Mouse (Mus musculus) kidney, adult 2 months (tissue): ENCODE data around the gene Erg28.

Experiments
- CTCF ChIP-seq: fragments of 200-500 bp; conservative IDR thresholded peaks from 2 replicates; pipeline ENCODE4 v1.5.1; 2011; ENCODE audit warnings: low read depth, mild to moderate bottlenecking, control low read depth, low read length, moderate library complexity, mixed read lengths; ENCODE audit not compliant: insufficient read depth, insufficient read length
- POLR2A ChIP-seq: fragments of 200-500 bp; IDR thresholded peaks from one replicate; pipeline ENCODE4 v1.6.1; 2011; ENCODE audit warnings: low read depth, low read length, control low read depth

GRCm38 (mm10) chr12:85839371-85840000 is 15.1 kb upstream of the Erg28 start:
- TF ChIP-seq CTCF (no peak), POLR2A (no peak)
